Mouse (Mus musculus) CH12.LX (cell line): ENCODE results near the gene Vrk3. TPM values are rescaled to one million over a fixed set of nuclear protein-coding genes. Genes with fewer than 3 reads are reported as not detected.

Source experiments
- DNase-seq: peaks from one replicate; pipeline ENCODE4 v3.0.0-alpha.2; 2013; ENCODE audit errors: extremely low read depth
- H3K27ac ChIP-seq: 2 replicates; pipeline ENCODE4 v1.5.1; 2012; ENCODE audit warnings: low read depth, mild to moderate bottlenecking, control low read depth, moderate library complexity; ENCODE audit not compliant: insufficient read depth
- H3K27me3 ChIP-seq: replicated peaks from 2 replicates; pipeline ENCODE3; 2012; ENCODE audit warnings: inconsistent platforms
- H3K36me3 ChIP-seq, 2 experiments: replicated peaks in 1 of 2; 2 replicates each; pipeline versions ENCODE3 to v1.6.1; 2012; ENCODE audit warnings: inconsistent platforms in 1 of 2, low read length in 1 of 2, mild to moderate bottlenecking in 1 of 2, mixed read lengths in 1 of 2, moderate library complexity in 1 of 2; ENCODE audit not compliant: control insufficient read depth in 1 of 2, insufficient read depth in 1 of 2
- H3K4me1 ChIP-seq, 2 experiments: 2 replicates each; pipeline ENCODE4 v1.6.1; 2012; ENCODE audit warnings: inconsistent platforms in 1 of 2, moderate library complexity in 1 of 2; ENCODE audit not compliant: insufficient read depth in 2 of 2, control insufficient read depth in 1 of 2
- H3K4me2 ChIP-seq: 2 replicates; pipeline ENCODE4 v1.6.1; 2012; ENCODE audit warnings: low read depth, mild to moderate bottlenecking, control low read depth; ENCODE audit not compliant: poor library complexity, insufficient read depth, severe bottlenecking
- H3K4me3 ChIP-seq, 3 experiments: fragments of 150-350 bp in 1 of 3; sonication (generic) in 1 of 3; replicated peaks in 1 of 3; 2 replicates each; pipeline versions ENCODE3 to v1.5.1; 2011 to 2012; ENCODE audit warnings: low read depth in 2 of 3, low read length in 2 of 3, mild to moderate bottlenecking in 2 of 3, moderate library complexity in 2 of 3, control low read depth in 1 of 3, improper control_type of control experiment in 1 of 3, inconsistent platforms in 1 of 3, mixed read lengths in 1 of 3; ENCODE audit not compliant: poor library complexity in 1 of 3
- H3K79me2 ChIP-seq: replicated peaks from 2 replicates; pipeline ENCODE4 v1.6.1; 2012; ENCODE audit warnings: mild to moderate bottlenecking, moderate library complexity; ENCODE audit not compliant: control insufficient read depth, poor library complexity, insufficient read depth, severe bottlenecking; ENCODE audit errors: extremely low read depth
- H3K9ac ChIP-seq: 2 replicates; pipeline ENCODE4 v1.6.1; 2012; ENCODE audit warnings: low read depth, mild to moderate bottlenecking, control low read depth, moderate library complexity; ENCODE audit not compliant: insufficient read depth
- H3K9me3 ChIP-seq: replicated peaks from 2 replicates; pipeline ENCODE3; 2012; ENCODE audit warnings: low read length, inconsistent platforms, mixed read lengths
- CHD2 ChIP-seq: IDR thresholded peaks from 2 replicates; pipeline ENCODE4 v1.6.1; 2011; ENCODE audit warnings: low read length, improper control_type of control experiment
- CTCF ChIP-seq, 2 experiments: IDR thresholded peaks in 1 of 2; conservative IDR thresholded peaks in 1 of 2; 2 replicates each; pipeline ENCODE4 v1.5.1; 2011 to 2012; ENCODE audit warnings: low read depth in 2 of 2, low read length in 2 of 2, improper control_type of control experiment in 1 of 2, inconsistent platforms in 1 of 2, mild to moderate bottlenecking in 1 of 2, moderate library complexity in 1 of 2
- JUN ChIP-seq: IDR thresholded peaks from 2 replicates; pipeline ENCODE4 v1.6.1; 2011; ENCODE audit warnings: low read depth, mild to moderate bottlenecking, low read length, improper control_type of control experiment, moderate library complexity; ENCODE audit not compliant: insufficient read depth
- MAFK ChIP-seq: IDR thresholded peaks from 2 replicates; pipeline ENCODE4 v1.6.1; 2011; ENCODE audit warnings: low read length, improper control_type of control experiment; ENCODE audit not compliant: insufficient replicate concordance
- MAZ ChIP-seq: IDR thresholded peaks from 2 replicates; pipeline ENCODE4 v1.6.1; 2012; ENCODE audit warnings: low read depth, mild to moderate bottlenecking, inconsistent platforms, low read length, improper control_type of control experiment, moderate library complexity
- MEF2A ChIP-seq: IDR thresholded peaks from 2 replicates; pipeline ENCODE4 v1.6.1; 2014; ENCODE audit warnings: low read depth, mild to moderate bottlenecking, inconsistent platforms, low read length, improper control_type of control experiment, borderline replicate concordance
- MXI1 ChIP-seq: IDR thresholded peaks from 2 replicates; pipeline ENCODE4 v1.6.1; 2011; ENCODE audit warnings: mild to moderate bottlenecking, low read depth, low read length, improper control_type of control experiment
- MYC ChIP-seq: IDR thresholded peaks from 2 replicates; pipeline ENCODE4 v1.6.1; 2011; ENCODE audit warnings: low read depth, mild to moderate bottlenecking, improper control_type of control experiment, low read length
- PAX5 ChIP-seq: IDR thresholded peaks from 2 replicates; pipeline ENCODE4 v1.6.1; 2012; ENCODE audit warnings: low read length, inconsistent platforms, mixed read lengths
- SIN3A ChIP-seq: IDR thresholded peaks from 2 replicates; pipeline ENCODE4 v1.6.1; 2012; ENCODE audit warnings: low read length, improper control_type of control experiment, inconsistent platforms
- UBTF ChIP-seq: IDR thresholded peaks from 2 replicates; pipeline ENCODE4 v1.6.1; 2012; ENCODE audit warnings: low read depth, mild to moderate bottlenecking, inconsistent platforms, low read length, improper control_type of control experiment, moderate library complexity
- USF2 ChIP-seq: conservative IDR thresholded peaks from 2 replicates; pipeline ENCODE4 v1.6.1; 2011; ENCODE audit warnings: low read depth, low read length, improper control_type of control experiment
- ZMIZ1 ChIP-seq: IDR thresholded peaks from 2 replicates; pipeline ENCODE4 v1.6.1; 2012; ENCODE audit warnings: low read depth, mild to moderate bottlenecking, inconsistent platforms, low read length, improper control_type of control experiment
- dilution Hi-C: fragments of 300-500 bp; cut with MboI; formaldehyde crosslinking; loops from 2 replicates; pipeline ENCODE4 v1.14.3; 2020; ENCODE audit warnings: low sequenced_read_pairs; ENCODE audit not compliant: extremely low pct_unique_long_range_greater_than_20kb, extremely low pct_ligation_motif_present
- in situ Hi-C: fragments of 300-500 bp; cut with MboI; formaldehyde crosslinking; loops from 3 replicates; pipeline ENCODE4 v1.14.3; 2019; ENCODE audit warnings: low sequenced_read_pairs, low pct_ligation_motif_present, low pct_unique_long_range_greater_than_20kb, mixed read lengths
- polyA plus RNA-seq: library from polyadenylated mRNA; unstranded; fragments of >175 nt; gene quantifications from 2 replicates; pipeline ENCODE4 v1.2.1, GENCODE M21; 2012; ENCODE audit warnings: low read depth; ENCODE audit not compliant: insufficient read length
- total RNA-seq, 2 experiments: library from RNA; depleted of rRNA; stranded (reverse); fragments of 300-350 nt in 1 of 2; fragments of >200 nt in 1 of 2; gene quantifications; 2 replicates each; pipeline ENCODE4 v1.2.3; 2012 to 2014

The Vrk3 gene
- total and polyA plus RNA-seq, 3 experiments = 30.0 to 50.4 (median 34.2) TPM

DNA sequence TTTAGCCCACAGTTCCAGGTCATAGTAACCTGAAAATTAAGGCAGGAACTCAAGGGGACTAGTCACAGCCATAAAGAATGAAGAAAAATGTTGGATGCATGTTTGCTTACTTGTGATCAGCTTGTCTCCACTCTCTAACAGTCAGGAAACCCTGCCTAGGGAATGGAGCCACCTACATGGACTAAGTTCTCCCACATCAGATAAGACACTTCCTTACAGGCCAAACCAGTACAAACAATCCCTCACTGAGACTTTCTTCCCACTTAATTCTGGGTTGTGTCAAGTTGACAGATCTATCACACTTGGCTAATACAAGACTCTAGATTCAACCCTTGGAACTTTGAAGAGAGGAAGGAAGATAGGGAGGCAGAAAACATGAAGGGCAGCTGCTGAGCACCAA is 12.2 kb downstream of the Vrk3 start:
- no peak overlapping the region for H3K9ac ChIP-seq
- no peak overlapping the region for H3K4me2 ChIP-seq
- no peak overlapping the region for H3K4me3 ChIP-seq
- H3K36me3 ChIP-seq = peaks cover 77 to 95% of the 10 kb centered on the region in 2 experiments
- dilution Hi-C loops (no loop called here), in situ Hi-C loops (no loop called here)
- H3K27me3 ChIP-seq = no peaks in the 10 kb centered on the region
- H3K27ac ChIP-seq = no peak overlapping the region
- no peaks in the 10 kb centered on the region for H3K4me1 ChIP-seq
- H3K79me2 ChIP-seq = no peaks in the 10 kb centered on the region
- H3K9me3 ChIP-seq = no peaks in the 10 kb centered on the region
- TF ChIP-seq MAZ (no peak), MAFK (no peak), CTCF (conservative IDR thresholded peaks at IDR 0.05 in 1 of 2, IDR thresholded peaks at IDR 0.05 in 1 of 2; ENCODE audit: low read depth in 2 of 2, low read length in 2 of 2) (no peak), CHD2 (no peak), ZMIZ1 (no peak), JUN (no peak), MYC (no peak), PAX5 (no peak), UBTF (no peak), USF2 (no peak)
- DNase-seq = no peak

DNA sequence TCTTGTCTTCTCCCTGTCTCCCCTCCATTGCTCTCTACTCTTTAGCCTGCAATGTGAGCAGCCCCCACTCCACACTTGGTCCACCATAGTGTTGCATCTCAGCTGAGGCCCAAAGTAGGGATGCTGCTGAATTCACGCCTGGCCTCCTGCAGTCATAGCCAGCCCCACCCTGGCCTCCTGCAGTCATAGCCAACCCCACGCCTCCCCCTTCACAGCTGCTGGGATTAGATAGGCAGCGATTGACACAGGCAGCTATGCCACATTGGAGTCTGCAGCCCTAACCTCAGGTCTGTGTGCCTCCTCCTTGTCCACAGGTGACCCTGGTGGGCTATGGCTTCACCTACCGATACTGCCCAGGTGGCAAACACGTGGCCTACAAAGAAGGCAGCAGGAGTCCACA is 19.9 kb downstream of the Vrk3 start:
- Histone ChIP-seq H3K9me3 (no peaks in the 10 kb centered on the region), H3K9ac (no peak overlapping the region), H3K27me3 (no peaks in the 10 kb centered on the region), H3K4me1 (no peaks in the 10 kb centered on the region), H3K27ac (no peak overlapping the region), H3K4me2 (no peak overlapping the region), H3K4me3 (no peak overlapping the region), H3K79me2 (no peaks in the 10 kb centered on the region)
- in situ Hi-C loops = no loop called here
- DNase-seq = no peak
- no peak for TF ChIP-seq SIN3A
- TF ChIP-seq, all 38 proteins: peak for 0
- H3K36me3 ChIP-seq = peaks cover 79 to 100% of the 10 kb centered on the region in 2 experiments
- dilution Hi-C loops = no loop called here

DNA sequence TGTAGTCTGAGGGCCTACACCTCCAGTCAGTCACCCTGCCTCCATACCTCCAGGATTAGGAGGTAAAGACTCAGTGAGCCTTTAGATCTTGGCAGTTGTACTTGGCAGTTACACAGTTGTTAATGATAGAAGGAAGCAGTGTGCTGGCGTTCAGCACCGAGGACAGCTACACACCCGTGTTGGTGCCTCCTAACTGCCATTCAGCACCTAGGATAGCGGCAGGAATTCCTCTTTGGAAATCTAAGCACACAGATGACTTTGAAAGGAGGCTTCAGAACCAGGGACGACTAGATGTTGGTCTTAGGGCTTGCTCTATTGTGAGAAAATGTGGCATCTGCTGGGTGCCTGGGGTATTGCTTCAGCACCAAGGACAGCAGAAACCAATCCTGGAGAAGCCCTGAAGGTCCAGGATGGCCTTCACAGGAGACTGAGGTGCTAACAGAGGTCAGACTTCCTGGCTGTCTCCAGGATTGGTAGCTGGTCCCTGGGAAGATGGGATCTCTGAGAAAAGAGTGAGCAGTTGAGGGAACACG is 21.9 kb downstream of the Vrk3 start:
- peak; percentile 28 for DNase-seq
- H3K27ac ChIP-seq = no peak overlapping the region
- no peak overlapping the region for H3K4me3 ChIP-seq
- dilution Hi-C loops (no loop called here), in situ Hi-C loops (no loop called here)
- TF ChIP-seq MEF2A (no peak), SIN3A (peak; percentile 97), MXI1 (peak; percentile 90; the same call in 1 of the 2 replicates), PAX5 (no peak)
- no peaks in the 10 kb centered on the region for H3K4me1 ChIP-seq
- no peak overlapping the region for H3K4me2 ChIP-seq
- H3K79me2 ChIP-seq = no peaks in the 10 kb centered on the region
- H3K9me3 ChIP-seq = no peaks in the 10 kb centered on the region
- no peak overlapping the region for H3K9ac ChIP-seq
- H3K36me3 ChIP-seq = peaks cover 66 to 99% of the 10 kb centered on the region in 2 experiments
- no peaks in the 10 kb centered on the region for H3K27me3 ChIP-seq
